Mouse (Mus musculus) midbrain, embryonic 16.5 days (tissue): ENCODE data around the gene Cebpa. TPM values are rescaled to one million over a fixed set of nuclear protein-coding genes. Genes with fewer than 3 reads are reported as not detected.

Experiments used
- ATAC-seq: fragments of 200-750 bp; cut with Nextera tagmentation; 2 replicates; pipeline ENCODE4 v1.8.0; 2017; ENCODE audit warnings: moderate TSS enrichment
- H3K27ac ChIP-seq: fragments of 300-500 bp; sonication (generic); 2 replicates; pipeline ENCODE4 v1.5.1; 2014; ENCODE audit warnings: mild to moderate bottlenecking, low read length, mixed read lengths
- H3K27me3 ChIP-seq: fragments of 300-500 bp; sonication (generic); 2 replicates; pipeline ENCODE4 v1.6.1; 2014; ENCODE audit warnings: low read depth, low read length, mixed read lengths; ENCODE audit not compliant: control insufficient read depth, insufficient read depth
- H3K36me3 ChIP-seq: fragments of 300-500 bp; sonication (generic); 2 replicates; pipeline ENCODE4 v1.6.1; 2014; ENCODE audit warnings: mild to moderate bottlenecking, low read length, moderate library complexity, mixed read lengths; ENCODE audit not compliant: control insufficient read depth, insufficient read depth
- H3K4me1 ChIP-seq: fragments of 300-500 bp; sonication (generic); 2 replicates; pipeline ENCODE4 v1.6.1; 2014; ENCODE audit warnings: mild to moderate bottlenecking, low read length, mixed read lengths; ENCODE audit not compliant: control insufficient read depth, insufficient read depth
- H3K4me2 ChIP-seq: fragments of 300-500 bp; sonication (generic); 2 replicates; pipeline ENCODE4 v1.6.1; 2014; ENCODE audit warnings: mild to moderate bottlenecking, low read length, mixed read lengths
- H3K4me3 ChIP-seq: fragments of 300-500 bp; sonication (generic); 2 replicates; pipeline ENCODE4 v1.5.1; 2014; ENCODE audit warnings: low read depth, mild to moderate bottlenecking, low read length, moderate library complexity, mixed read lengths
- H3K9ac ChIP-seq: fragments of 300-500 bp; sonication (generic); 2 replicates; pipeline ENCODE4 v1.6.1; 2014; ENCODE audit warnings: low read depth, low read length, mixed read lengths
- H3K9me3 ChIP-seq: fragments of 300-500 bp; sonication (generic); replicated peaks from 2 replicates; pipeline ENCODE4 v1.6.1; 2014; ENCODE audit warnings: mild to moderate bottlenecking, low read length, mixed read lengths; ENCODE audit not compliant: control insufficient read depth, poor library complexity, severe bottlenecking
- WGBS: fragments of 180-500 bp; shearing (Covaris S2); extraction: QIAGEN DNeasy Blood & Tissue Kit; methylation state at CpG from one replicate; pipeline ENCODE4 v1.1.7; 2014; 5-methylcytosine and 5-hydroxymethylcytosine counted together
- microRNA-seq: library from miRNA; unstranded; fragments of <30 nt; microRNA quantifications from one replicate; pipeline ENCODE4, GENCODE M21; 2017
- polyA plus RNA-seq: library from polyadenylated mRNA; unstranded; fragments of >200 nt; fragmentation: Nextera tagmentation; extraction: Ambion mirVana; gene quantifications from 2 replicates; pipeline ENCODE4 v1.2.1, GENCODE M21; 2015

The Cebpa gene
- polyA plus RNA-seq, 1 experiment from 2014 or later = 0.33 TPM

DNA sequence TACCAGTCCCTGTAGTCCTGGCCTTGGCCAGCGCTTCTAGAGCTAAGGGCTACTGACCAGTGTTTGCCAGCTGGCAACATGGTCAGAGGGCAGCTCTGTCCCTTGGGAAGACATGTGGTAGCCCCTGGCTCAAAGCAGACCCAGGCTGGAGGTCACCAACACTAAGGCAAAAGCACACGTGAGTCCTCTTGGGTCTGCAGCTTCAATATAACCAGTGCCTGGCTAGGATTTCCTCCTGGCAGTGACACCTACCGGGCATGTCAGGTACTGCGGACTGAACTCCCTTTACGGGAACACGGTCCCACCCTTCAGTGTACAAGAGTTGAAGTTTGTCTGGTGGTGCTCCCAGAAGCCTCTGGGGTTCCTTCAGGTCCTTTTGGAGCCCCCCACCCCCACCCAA lies 50.2 kb downstream of the Cebpa start:
- no peak for ATAC-seq
- Histone ChIP-seq H3K27me3 (no peaks in the 10 kb centered on the region), H3K9me3 (no peaks in the 10 kb centered on the region), H3K9ac (no peak overlapping the region), H3K36me3 (no peaks in the 10 kb centered on the region), H3K4me3 (no peak overlapping the region), H3K4me1 (no peaks in the 10 kb centered on the region), H3K4me2 (no peak overlapping the region), H3K27ac (no peak overlapping the region)
- WGBS = 14% methylated on average over 6 of the region's 6 CpGs

Small RNA genes lying within 50 kb of the gene (microRNA-seq; reads per million reads assigned to microRNA genes)
- gene Gm25033 = not detected

Other genes with a start within 250 kb of the Cebpa start
- gene Pepd, start 206.9 kb upstream of the Cebpa start, polyA plus RNA-seq = 62.7 and 68.6 TPM in 2 replicates
- gene Cebpg, start 62.7 kb upstream of the Cebpa start, polyA plus RNA-seq = 24.2 and 27.3 TPM in 2 replicates
- 9.8 and 21.0 TPM in 2 replicates for gene Slc7a10, start 67.1 kb downstream of the Cebpa start, polyA plus RNA-seq
- 23.9 and 25.6 TPM in 2 replicates for gene Lrp3, start 96.2 kb downstream of the Cebpa start, polyA plus RNA-seq
- 20.8 and 22.8 TPM in 2 replicates for gene Gpatch1, start 199.1 kb downstream of the Cebpa start, polyA plus RNA-seq
- 1.3 and 2.1 TPM in 2 replicates for gene Rhpn2, start 214.9 kb downstream of the Cebpa start, polyA plus RNA-seq